Mouse (Mus musculus) embryonic fibroblast, embryonic 13.5 days (primary cell): ENCODE measurements at regions not wholly inside any gene's neighbourhood (a gene's known extent, or its start where the extent isn't known, plus 50 kb on each side); places are given as distances from the start of the nearest gene placed in this dataset.

Experiments
- CTCF ChIP-seq: IDR thresholded peaks from 2 replicates; pipeline ENCODE4 v1.5.1; 2011; ENCODE audit warnings: mild to moderate bottlenecking, control low read depth, low read length, moderate library complexity, borderline replicate concordance; ENCODE audit not compliant: insufficient read depth
- POLR2A ChIP-seq: IDR thresholded peaks from 2 replicates; pipeline ENCODE4 v1.6.1; 2011; ENCODE audit warnings: low read depth, mild to moderate bottlenecking, control low read depth, low read length, moderate library complexity

- TF ChIP-seq POLR2A (no peak), CTCF (no peak)
Observed at GRCm38 (mm10) chr11:63665268-63665934, 256.7 kb downstream of the Hs3st3b1 start.
